Mouse (Mus musculus): ENCODE data around the gene Kcnmb4.

Gene Kcnmb4

GRCm38 (mm10) chr10:116397973-116398372 is 75.7 kb downstream of the Kcnmb4 start:
- no peak for DNase-seq

GRCm38 (mm10) chr10:116397573-116397972 is 76.1 kb downstream of the Kcnmb4 start:
- no peak for DNase-seq

- no peak for DNase-seq
These were observed 76.7 kb downstream of the Kcnmb4 start for GRCm38 (mm10) chr10:116396966-116397365.

- DNase-seq = no peak
These were observed 77.4 kb downstream of the Kcnmb4 start for GRCm38 (mm10) chr10:116396279-116396678.

GRCm38 (mm10) chr10:116394585-116394984 is 79.1 kb downstream of the Kcnmb4 start:
- no peak for DNase-seq

- DNase-seq = no peak
These were observed 79.7 kb downstream of the Kcnmb4 start for GRCm38 (mm10) chr10:116393790-116394475.

GRCm38 (mm10) chr10:116388840-116389239 is 84.8 kb downstream of the Kcnmb4 start:
- DNase-seq = no peak

- DNase-seq = no peak
These were observed 87.2 kb downstream of the Kcnmb4 start for GRCm38 (mm10) chr10:116386391-116386885.

GRCm38 (mm10) chr10:116384401-116384800 is 89.3 kb downstream of the Kcnmb4 start:
- no peak for DNase-seq

GRCm38 (mm10) chr10:116382826-116383685 is 90.6 kb downstream of the Kcnmb4 start:
- no peak for DNase-seq

GRCm38 (mm10) chr10:116376853-116377252 is 96.8 kb downstream of the Kcnmb4 start:
- no peak for DNase-seq

GRCm38 (mm10) chr10:116374111-116374510 is 99.6 kb downstream of the Kcnmb4 start:
- no peak for DNase-seq

GRCm38 (mm10) chr10:116370991-116371725 is 102.5 kb downstream of the Kcnmb4 start:
- no peak for DNase-seq

All from lung, adult 18-20 months (tissue).